Mouse (Mus musculus) MEL (cell line): ENCODE measurements around the gene Map9. TPM values are rescaled to one million over a fixed set of nuclear protein-coding genes. Genes with fewer than 3 reads are reported as not detected.

ENCODE experiments used
- DNase-seq: peaks from one replicate; pipeline ENCODE4 v3.0.0; 2011; ENCODE audit warnings: low read depth, low spot score
- H3K27ac ChIP-seq: 2 replicates; pipeline ENCODE4 v1.5.1; 2012; ENCODE audit warnings: low read depth, mild to moderate bottlenecking, control low read depth, low read length, moderate library complexity; ENCODE audit not compliant: control insufficient read depth
- H3K27me3 ChIP-seq, 2 experiments: fragments of 150-350 bp in 1 of 2; sonication (generic) in 1 of 2; 2 replicates each; pipeline ENCODE4 v1.6.1; 2012; ENCODE audit warnings: low read length in 2 of 2, mild to moderate bottlenecking in 2 of 2, improper control_type of control experiment in 1 of 2, moderate library complexity in 1 of 2; ENCODE audit not compliant: insufficient read depth in 2 of 2, control insufficient read depth in 1 of 2
- H3K36me3 ChIP-seq, 2 experiments: 2 replicates each; pipeline ENCODE4 v1.6.1; 2012 to 2014; ENCODE audit warnings: low read length in 2 of 2, improper control_type of control experiment in 1 of 2, inconsistent platforms in 1 of 2, mild to moderate bottlenecking in 1 of 2; ENCODE audit not compliant: insufficient read depth in 2 of 2, control insufficient read depth in 1 of 2
- H3K4me1 ChIP-seq, 2 experiments: fragments of 150-350 bp in 1 of 2; sonication (generic) in 1 of 2; 2 replicates each; pipeline ENCODE4 v1.6.1; 2012; ENCODE audit warnings: low read length in 2 of 2, improper control_type of control experiment in 1 of 2, mild to moderate bottlenecking in 1 of 2; ENCODE audit not compliant: insufficient read depth in 2 of 2, control insufficient read depth in 1 of 2
- H3K4me3 ChIP-seq, 2 experiments: fragments of 150-350 bp in 1 of 2; sonication (generic) in 1 of 2; 2 replicates each; pipeline ENCODE4 v1.5.1; 2012; ENCODE audit warnings: low read depth in 2 of 2, low read length in 2 of 2, mild to moderate bottlenecking in 2 of 2, moderate library complexity in 2 of 2, control low read depth in 1 of 2, improper control_type of control experiment in 1 of 2; ENCODE audit not compliant: control insufficient read depth in 1 of 2, insufficient read depth in 1 of 2
- H3K79me2 ChIP-seq: 2 replicates; pipeline ENCODE4 v1.6.1; 2012; ENCODE audit warnings: mild to moderate bottlenecking, low read length, moderate library complexity; ENCODE audit not compliant: control insufficient read depth, poor library complexity, insufficient read depth
- H3K9ac ChIP-seq: 2 replicates; pipeline ENCODE4 v1.6.1; 2012; ENCODE audit warnings: low read depth, mild to moderate bottlenecking, control low read depth, low read length, moderate library complexity; ENCODE audit not compliant: control insufficient read depth, poor library complexity, severe bottlenecking
- H3K9me3 ChIP-seq: fragments of 150-350 bp; sonication (generic); replicated peaks from 2 replicates; pipeline ENCODE4 v1.6.1; 2012; ENCODE audit warnings: mild to moderate bottlenecking, low read length, improper control_type of control experiment, moderate library complexity; ENCODE audit not compliant: insufficient read depth
- CTCF ChIP-seq, 3 experiments: IDR thresholded peaks in 2 of 3; conservative IDR thresholded peaks in 1 of 3; 2 replicates each; pipeline ENCODE4 v1.5.1; 2011 to 2012; ENCODE audit warnings: low read length in 3 of 3, low read depth in 2 of 3, mild to moderate bottlenecking in 2 of 3, improper control_type of control experiment in 1 of 3, inconsistent platforms in 1 of 3, mixed read lengths in 1 of 3, moderate library complexity in 1 of 3; ENCODE audit not compliant: control insufficient read depth in 1 of 3, insufficient read depth in 1 of 3, poor library complexity in 1 of 3, severe bottlenecking in 1 of 3
- EP300 ChIP-seq, 2 experiments: IDR thresholded peaks; 2 replicates each; pipeline ENCODE4 v1.6.1; 2011; ENCODE audit warnings: improper control_type of control experiment in 2 of 2, low read length in 2 of 2, low read depth in 1 of 2, mild to moderate bottlenecking in 1 of 2
- ETS1 ChIP-seq: IDR thresholded peaks from 2 replicates; pipeline ENCODE4 v1.6.1; 2012; ENCODE audit warnings: low read depth, mild to moderate bottlenecking, inconsistent platforms, low read length, improper control_type of control experiment, moderate library complexity
- GATA1 ChIP-seq: IDR thresholded peaks from 2 replicates; pipeline ENCODE4 v1.6.1; 2011; ENCODE audit warnings: low read depth, low read length, improper control_type of control experiment
- HCFC1 ChIP-seq: IDR thresholded peaks from 2 replicates; pipeline ENCODE4 v1.6.1; 2012; ENCODE audit warnings: low read depth, mild to moderate bottlenecking, inconsistent platforms, low read length, improper control_type of control experiment, moderate library complexity
- JUND ChIP-seq: IDR thresholded peaks from 2 replicates; pipeline ENCODE4 v1.6.1; 2011; ENCODE audit warnings: low read depth, mild to moderate bottlenecking, improper control_type of control experiment, low read length
- MAFK ChIP-seq: IDR thresholded peaks from 2 replicates; pipeline ENCODE4 v1.6.1; 2011; ENCODE audit warnings: low read depth, mild to moderate bottlenecking, low read length, improper control_type of control experiment, borderline replicate concordance
- MAX ChIP-seq: IDR thresholded peaks from 2 replicates; pipeline ENCODE4 v1.6.1; 2011; ENCODE audit warnings: low read length, improper control_type of control experiment
- MAZ ChIP-seq: IDR thresholded peaks from 2 replicates; pipeline ENCODE4 v1.6.1; 2012; ENCODE audit warnings: low read depth, mild to moderate bottlenecking, inconsistent platforms, low read length, improper control_type of control experiment
- MYB ChIP-seq: IDR thresholded peaks from 2 replicates; pipeline ENCODE4 v1.6.1; 2011; ENCODE audit warnings: mild to moderate bottlenecking, low read depth, low read length, improper control_type of control experiment
- MYC ChIP-seq: IDR thresholded peaks from 2 replicates; pipeline ENCODE4 v1.6.1; 2011; ENCODE audit warnings: low read depth, mild to moderate bottlenecking, low read length, improper control_type of control experiment, moderate library complexity
- NELFE ChIP-seq: IDR thresholded peaks from 2 replicates; pipeline ENCODE4 v1.6.1; 2011; ENCODE audit warnings: low read depth, low read length, improper control_type of control experiment
- NRF1 ChIP-seq: IDR thresholded peaks from 2 replicates; pipeline ENCODE4 v1.6.1; 2014; ENCODE audit warnings: low read depth, mild to moderate bottlenecking, inconsistent platforms, low read length, improper control_type of control experiment, moderate library complexity; ENCODE audit not compliant: poor library complexity, insufficient read depth, severe bottlenecking
- POLR2A ChIP-seq, 2 experiments: IDR thresholded peaks; 2 replicates each; pipeline ENCODE4 v1.6.1; 2011 to 2012; ENCODE audit warnings: low read length in 2 of 2, mild to moderate bottlenecking in 2 of 2, control low read depth in 1 of 2, improper control_type of control experiment in 1 of 2, low read depth in 1 of 2, moderate library complexity in 1 of 2; ENCODE audit not compliant: control insufficient read depth in 1 of 2, insufficient read depth in 1 of 2, poor library complexity in 1 of 2
- POLR2AphosphoS2 ChIP-seq: IDR thresholded peaks from 2 replicates; pipeline ENCODE4 v1.6.1; 2011; ENCODE audit warnings: low read length, improper control_type of control experiment
- RCOR1 ChIP-seq: IDR thresholded peaks from 2 replicates; pipeline ENCODE4 v1.6.1; 2012; ENCODE audit warnings: low read depth, mild to moderate bottlenecking, inconsistent platforms, low read length, improper control_type of control experiment
- TAL1 ChIP-seq: IDR thresholded peaks from 2 replicates; pipeline ENCODE4 v1.6.1; 2012; ENCODE audit warnings: mild to moderate bottlenecking, inconsistent platforms, low read length, moderate library complexity, mixed read lengths
- USF2 ChIP-seq, 2 experiments: IDR thresholded peaks; 2 replicates each; pipeline ENCODE4 v1.6.1; 2011 to 2012; ENCODE audit warnings: improper control_type of control experiment in 2 of 2, low read length in 2 of 2, borderline replicate concordance in 1 of 2, inconsistent platforms in 1 of 2, low read depth in 1 of 2, mild to moderate bottlenecking in 1 of 2; ENCODE audit not compliant: insufficient read depth in 1 of 2
- ZMIZ1 ChIP-seq: IDR thresholded peaks from 2 replicates; pipeline ENCODE4 v1.6.1; 2012; ENCODE audit warnings: low read depth, mild to moderate bottlenecking, inconsistent platforms, low read length, improper control_type of control experiment, moderate library complexity
- ZNF384 ChIP-seq: IDR thresholded peaks from 2 replicates; pipeline ENCODE4 v1.6.1; 2012; ENCODE audit warnings: low read depth, mild to moderate bottlenecking, inconsistent platforms, low read length, improper control_type of control experiment
- polyA plus RNA-seq, 2 experiments: library from polyadenylated mRNA; stranded (reverse) in 1 of 2; unstranded in 1 of 2; fragments of >175 nt in 1 of 2; fragments of >200 nt in 1 of 2; gene quantifications; 2 replicates each; pipeline versions ENCODE4 v1.2.1 to v1.2.4; 2012; ENCODE audit warnings: low replicate concordance in 2 of 2, low read depth in 1 of 2; ENCODE audit not compliant: insufficient read length in 2 of 2, insufficient read depth in 1 of 2, missing spikeins in 1 of 2
- total RNA-seq: library from RNA; depleted of rRNA; stranded (reverse); fragments of 300-350 nt; gene quantifications from 2 replicates; pipeline ENCODE4 v1.2.3, GENCODE M21; 2012

Map9 gene
- total and polyA plus RNA-seq, 3 experiments, result not detected

DNA sequence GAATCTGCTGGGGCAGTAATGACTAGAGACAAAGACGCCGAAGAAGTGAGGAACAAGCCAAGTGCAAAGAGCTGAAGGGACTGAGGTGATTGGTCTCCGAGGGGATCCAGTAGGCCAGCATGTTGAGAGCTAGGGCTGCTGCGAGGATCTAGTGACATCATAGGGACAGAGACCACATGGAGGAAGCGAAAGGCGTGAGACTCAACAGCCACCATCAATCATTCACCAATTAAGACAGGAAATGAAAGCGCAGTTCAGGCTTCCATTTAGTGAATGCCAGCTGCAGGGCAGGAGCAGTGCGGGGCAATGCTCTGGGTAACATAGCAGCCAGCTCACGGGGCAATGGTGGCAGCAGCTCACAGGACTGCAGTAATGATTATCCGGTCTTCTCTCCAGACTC is 17.7 kb upstream of the Map9 start:
- no peak for DNase-seq
- H3K4me1 ChIP-seq, result no peaks in the 10 kb centered on the region
- no peaks in the 10 kb centered on the region for H3K9me3 ChIP-seq
- H3K79me2 ChIP-seq, result no peaks in the 10 kb centered on the region
- no peak overlapping the region for H3K27ac ChIP-seq
- H3K9ac ChIP-seq, result no peak overlapping the region
- TF ChIP-seq HCFC1, result no peak
- no peak for TF ChIP-seq MAFK
- TF ChIP-seq MYC, result no peak
- no peak for TF ChIP-seq USF2 (IDR thresholded peaks at IDR 0.05; ENCODE audit: borderline replicate concordance in 1 of 2, insufficient read depth in 1 of 2, low read depth in 1 of 2, low read length in 2 of 2)
- TF ChIP-seq JUND, result no peak
- TF ChIP-seq CTCF (IDR thresholded peaks at IDR 0.05 in 2 of 3, conservative IDR thresholded peaks at IDR 0.05 in 1 of 3; ENCODE audit: control insufficient read depth in 1 of 3, insufficient read depth in 1 of 3, low read depth in 2 of 3, low read length in 3 of 3, poor library complexity in 1 of 3, severe bottlenecking in 1 of 3), result no peak
- no peak for TF ChIP-seq MAX
- TF ChIP-seq ETS1, result no peak
- no peak for TF ChIP-seq GATA1
- no peak overlapping the region for H3K4me3 ChIP-seq
- H3K27me3 ChIP-seq, result no peaks in the 10 kb centered on the region
- H3K36me3 ChIP-seq, result no peaks in the 10 kb centered on the region

DNA sequence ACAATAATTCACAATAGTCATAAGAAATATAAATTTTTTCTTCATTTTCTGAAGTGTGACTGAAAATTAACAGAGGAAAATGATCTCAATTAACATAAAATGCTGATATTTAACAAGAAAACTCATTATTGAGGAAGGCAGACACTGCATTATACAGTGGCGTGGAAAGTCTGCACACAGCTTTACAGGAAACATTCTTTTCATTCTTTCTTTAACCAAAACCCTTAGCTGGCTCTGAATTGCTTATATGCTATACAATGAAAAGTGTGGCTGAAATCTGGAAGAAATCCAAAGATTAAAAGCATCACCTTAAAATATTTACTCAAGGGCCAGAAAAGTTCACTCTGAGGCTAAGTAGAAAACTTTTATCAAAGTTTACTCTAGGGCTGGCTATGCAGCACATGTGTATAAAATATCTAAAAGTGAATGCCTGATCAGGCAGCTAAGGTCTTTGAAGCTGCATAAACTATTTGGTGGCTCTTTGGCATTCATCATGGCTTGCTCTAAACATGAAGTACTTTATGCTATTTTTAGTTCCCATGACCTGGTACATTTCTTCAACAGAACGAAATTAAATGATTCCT is 9.5 kb upstream of the Map9 start:
- no peaks in the 10 kb centered on the region for H3K36me3 ChIP-seq
- TF ChIP-seq NELFE, result no peak
- TF ChIP-seq ZMIZ1, result no peak
- no peak for TF ChIP-seq USF2 (IDR thresholded peaks at IDR 0.05; ENCODE audit: borderline replicate concordance in 1 of 2, insufficient read depth in 1 of 2, low read depth in 1 of 2, low read length in 2 of 2)
- no peak for TF ChIP-seq NRF1
- no peak for TF ChIP-seq POLR2AphosphoS2
- no peak for TF ChIP-seq RCOR1
- TF ChIP-seq POLR2A (IDR thresholded peaks at IDR 0.05; ENCODE audit: control insufficient read depth in 1 of 2, insufficient read depth in 1 of 2, low read depth in 1 of 2, low read length in 2 of 2, poor library complexity in 1 of 2), result no peak
- no peak for TF ChIP-seq EP300 (IDR thresholded peaks at IDR 0.05; ENCODE audit: low read depth in 1 of 2, low read length in 2 of 2)
- TF ChIP-seq MAZ, result no peak
- no peak for TF ChIP-seq ZNF384
- no peak for TF ChIP-seq MYC
- no peak for TF ChIP-seq CTCF (IDR thresholded peaks at IDR 0.05 in 2 of 3, conservative IDR thresholded peaks at IDR 0.05 in 1 of 3; ENCODE audit: control insufficient read depth in 1 of 3, insufficient read depth in 1 of 3, low read depth in 2 of 3, low read length in 3 of 3, poor library complexity in 1 of 3, severe bottlenecking in 1 of 3)
- no peak for TF ChIP-seq TAL1
- no peak for TF ChIP-seq MYB
- TF ChIP-seq, all 39 proteins: peak for 0
- Histone ChIP-seq H3K4me3 (no peak overlapping the region), H3K27ac (no peak overlapping the region), H3K27me3 (no peaks in the 10 kb centered on the region), H3K9me3 (no peaks in the 10 kb centered on the region), H3K9ac (no peak overlapping the region), H3K4me1 (no peaks in the 10 kb centered on the region), H3K79me2 (no peaks in the 10 kb centered on the region)
- no peak for DNase-seq
